Comparison of ENCODE assay signal across 13 mouse cellular contexts in genomic region chr19:45741431-45742217, GRCm38 (mm10). TPM values are rescaled to one million over a fixed set of nuclear protein-coding genes. Genes with fewer than 3 reads are reported as not detected.
A peak's percentile ranks its signal among the peaks of the same experiment; 100 is the strongest.
DNase-seq lines count a peak whose midpoint lies in the region; ATAC-seq and TF ChIP-seq lines count a peak whose summit lies in the region.
"Had no signal": no experiment of that assay in that cellular context is flagged by ENCODE, and none has a peak within 500 bp of the region (broad histone marks: within the 10 kb centered on the region; RNA-seq: fewer than 3 reads in every experiment).

No protein-coding gene starts in this region.

- peak overlapping the region; percentile 96 for H3K4me2 ChIP-seq in heart, embryonic 16.5 days (ENCODE audit: low read depth, low read length)
- H3K4me2 ChIP-seq in hindbrain, embryonic 11.5 days (replicated peaks; ENCODE audit: low read depth, low read length), result no peak overlapping the region
- H3K4me2 ChIP-seq in midbrain, embryonic 12.5 days (replicated peaks), result peak overlapping the region; percentile 55; the same call in 1 of the 2 replicates

- no peak for DNase-seq in heart, postnatal 25 days (ENCODE audit: low spot score)
- DNase-seq in embryonic facial prominence, embryonic 10.5 days (ENCODE audit: low spot score), result peak; percentile 57
- peak; percentile 42 for DNase-seq in hindbrain, embryonic 11.5 days (ENCODE audit: low spot score)
- DNase-seq in T-cell, adult 2 months (ENCODE audit: low spot score), result no peak
- DNase-seq in layer of hippocampus, adult 2 months (ENCODE audit: low spot score in 2 of 2), result no peak
- DNase-seq in cerebellum, adult 11 months, result no peak
- DNase-seq: kidney, postnatal 25 days; right cerebral cortex, postnatal 14 days had no signal

- H3K4me3 ChIP-seq in heart, embryonic 16.5 days (ENCODE audit: low read length), result peak overlapping the region; percentile 67
- peak overlapping the region; percentile 62 for H3K4me3 ChIP-seq in embryonic facial prominence, embryonic 10.5 days
- peak overlapping the region; percentile 29 for H3K4me3 ChIP-seq in hindbrain, embryonic 11.5 days (ENCODE audit: low read depth, low read length)
- peak overlapping the region; percentile 41 for H3K4me3 ChIP-seq in midbrain, embryonic 12.5 days
- no peak overlapping the region for H3K4me3 ChIP-seq in layer of hippocampus, adult 2 months
- H3K4me3 ChIP-seq: erythroblast, embryonic 14.5 days had no signal

- intact Hi-C loops in heart, postnatal 25 days (cut with DNase I), result no loop called here

- WGBS in heart, embryonic 16.5 days, result 6% methylated on average over 45 of the region's 45 CpGs
- WGBS in embryonic facial prominence, embryonic 10.5 days, result 1% methylated on average over 45 of the region's 45 CpGs
- under 1% methylated on average over 45 of the region's 45 CpGs for WGBS in hindbrain, embryonic 11.5 days
- WGBS in midbrain, embryonic 12.5 days, result 1% methylated on average over 45 of the region's 45 CpGs

- no peak overlapping the region for H3K27ac ChIP-seq in heart, embryonic 16.5 days (ENCODE audit: low read length)
- H3K27ac ChIP-seq in embryonic facial prominence, embryonic 10.5 days (replicated peaks), result peak overlapping the region; percentile 59
- no peak overlapping the region for H3K27ac ChIP-seq in hindbrain, embryonic 11.5 days (ENCODE audit: low read depth, low read length)
- no peak overlapping the region for H3K27ac ChIP-seq in midbrain, embryonic 12.5 days (replicated peaks)
- no peak overlapping the region for H3K27ac ChIP-seq in layer of hippocampus, adult 2 months

- H3K36me3 ChIP-seq in heart, embryonic 16.5 days (ENCODE audit: control insufficient read depth, insufficient read depth), result no peaks in the 10 kb centered on the region
- H3K36me3 ChIP-seq in embryonic facial prominence, embryonic 10.5 days (replicated peaks), result no peaks in the 10 kb centered on the region
- H3K36me3 ChIP-seq in hindbrain, embryonic 11.5 days (ENCODE audit: control insufficient read depth, insufficient read depth, low read length), result no peaks in the 10 kb centered on the region
- H3K36me3 ChIP-seq in midbrain, embryonic 12.5 days, result no peaks in the 10 kb centered on the region

- H3K9me3 ChIP-seq in heart, embryonic 16.5 days (replicated peaks; ENCODE audit: control insufficient read depth, low read length), result no peaks in the 10 kb centered on the region
- no peaks in the 10 kb centered on the region for H3K9me3 ChIP-seq in embryonic facial prominence, embryonic 10.5 days
- H3K9me3 ChIP-seq in hindbrain, embryonic 11.5 days (ENCODE audit: control insufficient read depth, low read length), result no peaks in the 10 kb centered on the region
- H3K9me3 ChIP-seq in midbrain, embryonic 12.5 days, result no peaks in the 10 kb centered on the region

- 0 out of 2 replicates have a peak overlapping the region, but pooled peaks have one; percentile 71 for H3K9ac ChIP-seq in heart, embryonic 16.5 days (ENCODE audit: low read length)
- no peak overlapping the region for H3K9ac ChIP-seq in hindbrain, embryonic 11.5 days (ENCODE audit: low read depth, low read length)
- H3K9ac ChIP-seq in midbrain, embryonic 12.5 days (replicated peaks), result no peak overlapping the region

- TF ChIP-seq CTCF in layer of hippocampus, adult 2 months (conservative IDR thresholded peaks at IDR 0.05), result no peak

- ATAC-seq in heart, embryonic 16.5 days (replicated peaks; ENCODE audit: extremely low read depth, insufficient read depth, low FRiP score), result no peak
- ATAC-seq in hindbrain, embryonic 11.5 days (ENCODE audit: low FRiP score), result no peak
- ATAC-seq in midbrain, embryonic 12.5 days (ENCODE audit: low FRiP score, low read depth), result no peak

- H3K4me1 ChIP-seq in heart, embryonic 16.5 days (ENCODE audit: control insufficient read depth, insufficient read depth, low read length), result peaks cover 33% of the 10 kb centered on the region
- peaks cover 73% of the 10 kb centered on the region for H3K4me1 ChIP-seq in embryonic facial prominence, embryonic 10.5 days
- H3K4me1 ChIP-seq in hindbrain, embryonic 11.5 days (replicated peaks; ENCODE audit: control insufficient read depth, insufficient read depth, low read length), result peaks cover 13% of the 10 kb centered on the region
- peaks cover 40% of the 10 kb centered on the region for H3K4me1 ChIP-seq in midbrain, embryonic 12.5 days

- peaks cover 80% of the 10 kb centered on the region for H3K27me3 ChIP-seq in heart, embryonic 16.5 days (ENCODE audit: control insufficient read depth, insufficient read depth, low read length)
- peaks cover 100% of the 10 kb centered on the region for H3K27me3 ChIP-seq in embryonic facial prominence, embryonic 10.5 days (replicated peaks; ENCODE audit: low read depth, poor library complexity, severe bottlenecking)
- H3K27me3 ChIP-seq in hindbrain, embryonic 11.5 days (ENCODE audit: control insufficient read depth, insufficient read depth, low read length), result peaks cover 93% of the 10 kb centered on the region
- H3K27me3 ChIP-seq in midbrain, embryonic 12.5 days, result peaks cover 99% of the 10 kb centered on the region

RNA-seq across cellular contexts. Expression of gene Fgf8, which starts 1.1 kb away (rescaled TPM):
- 0.12 and 0.47 TPM in 2 replicates for polyA plus RNA-seq in heart, embryonic 16.5 days (2015; fragmentation: Nextera tagmentation; extraction: Ambion mirVana)
- total RNA-seq in heart, postnatal 25 days (2021), result not detected
- 36.9 and 43.2 TPM in 2 replicates for polyA plus RNA-seq in embryonic facial prominence, embryonic 10.5 days (2016; fragmentation: Nextera tagmentation; extraction: Ambion mirVana)
- polyA plus RNA-seq in hindbrain, embryonic 11.5 days (2014; fragmentation: Nextera tagmentation; extraction: Ambion mirVana), result 4.6 and 5.7 TPM in 2 replicates
- polyA plus RNA-seq in midbrain, embryonic 12.5 days (2016; fragmentation: Nextera tagmentation; extraction: Ambion mirVana), result 4.3 and 5.7 TPM in 2 replicates
- total RNA-seq in layer of hippocampus, adult 2 months (2021), result not detected
- total RNA-seq: megakaryocyte, adult 5-6 weeks; MEL had no signal
- polyA plus RNA-seq: erythroblast, embryonic 14.5 days had no signal

RNA-seq across cellular contexts. Expression of gene Npm3, which starts 7.8 kb away (rescaled TPM):
- 9.0 and 9.2 TPM in 2 replicates for polyA plus RNA-seq in heart, embryonic 16.5 days (2015; fragmentation: Nextera tagmentation; extraction: Ambion mirVana)
- 10 to 100 TPM; 16.9 TPM for total RNA-seq in heart, postnatal 25 days (2021)
- polyA plus RNA-seq in embryonic facial prominence, embryonic 10.5 days (2016; fragmentation: Nextera tagmentation; extraction: Ambion mirVana), result 12.0 and 12.4 TPM in 2 replicates
- 7.4 and 8.8 TPM in 2 replicates for polyA plus RNA-seq in hindbrain, embryonic 11.5 days (2014; fragmentation: Nextera tagmentation; extraction: Ambion mirVana)
- polyA plus RNA-seq in midbrain, embryonic 12.5 days (2016; fragmentation: Nextera tagmentation; extraction: Ambion mirVana), result 7.7 and 8.4 TPM in 2 replicates
- total RNA-seq in layer of hippocampus, adult 2 months (2021), result 1 to 10 TPM; 7.3 to 9.7 TPM

RNA-seq across cellular contexts. Expression of gene Mgea5, which starts 42.0 kb away (rescaled TPM):
- 33.3 and 33.7 TPM in 2 replicates for polyA plus RNA-seq in heart, embryonic 16.5 days (2015; fragmentation: Nextera tagmentation; extraction: Ambion mirVana)
- 10 to 100 TPM; 61.6 to 71.0 TPM for total RNA-seq in heart, postnatal 25 days (2021)
- 61.3 and 62.3 TPM in 2 replicates for polyA plus RNA-seq in embryonic facial prominence, embryonic 10.5 days (2016; fragmentation: Nextera tagmentation; extraction: Ambion mirVana)
- polyA plus RNA-seq in hindbrain, embryonic 11.5 days (2014; fragmentation: Nextera tagmentation; extraction: Ambion mirVana), result 75.6 and 93.2 TPM in 2 replicates
- 115 and 123 TPM in 2 replicates for polyA plus RNA-seq in midbrain, embryonic 12.5 days (2016; fragmentation: Nextera tagmentation; extraction: Ambion mirVana)
- 100 to 1,000 TPM; 166 to 170 TPM for total RNA-seq in layer of hippocampus, adult 2 months (2021)

Comparison
In these comparisons a context has a peak if more than half of its experiments do, and no peak if none do; other contexts are left out.
1. DNase-seq: peak in embryonic facial prominence, embryonic 10.5 days (single experiment) and hindbrain, embryonic 11.5 days (single experiment); none in heart, postnatal 25 days (single experiment), T-cell, adult 2 months (single experiment), layer of hippocampus, adult 2 months (0 of 2) and cerebellum, adult 11 months (single experiment).